Mouse (Mus musculus) G1E (cell line): Measurements from ENCODE around the gene Trp53i13. TPM values are rescaled to one million over a fixed set of nuclear protein-coding genes. Genes with fewer than 3 reads are reported as not detected.

Experiments
- ATAC-seq: 2 replicates; pipeline ENCODE4 v1.8.0; 2016; ENCODE audit warnings: mild to moderate bottlenecking; ENCODE audit not compliant: insufficient number of reproducible peaks, poor library complexity, low FRiP score, severe bottlenecking; ENCODE audit errors: extremely low read depth
- DNase-seq: peaks from one replicate; pipeline ENCODE4 v3.0.0; 2012; ENCODE audit warnings: low spot score
- H3K27me3 ChIP-seq: 2 replicates; pipeline ENCODE4 v1.6.1; 2012; ENCODE audit warnings: mild to moderate bottlenecking, low read length, inconsistent platforms; ENCODE audit not compliant: insufficient read depth
- H3K36me3 ChIP-seq: replicated peaks from 2 replicates; pipeline ENCODE3; 2012; ENCODE audit warnings: mild to moderate bottlenecking, inconsistent platforms
- H3K4me1 ChIP-seq: 2 replicates; pipeline ENCODE4 v1.6.1; 2012; ENCODE audit warnings: low read depth, low read length, inconsistent platforms, mixed read lengths; ENCODE audit not compliant: insufficient read depth
- H3K4me3 ChIP-seq: 2 replicates; pipeline ENCODE4 v1.5.1; 2012; ENCODE audit warnings: low read depth, mild to moderate bottlenecking, inconsistent platforms, low read length, moderate library complexity, mixed read lengths
- H3K9me3 ChIP-seq: replicated peaks from 2 replicates; pipeline ENCODE4 v1.6.1; 2012; ENCODE audit warnings: inconsistent platforms
- CTCF ChIP-seq: IDR thresholded peaks from 2 replicates; pipeline ENCODE4 v1.5.1; 2012; ENCODE audit warnings: low read depth, low read length, inconsistent platforms, mixed read lengths
- GATA1 ChIP-seq: IDR thresholded peaks from 2 replicates; pipeline ENCODE4 v1.6.1; 2012; ENCODE audit warnings: borderline replicate concordance, low read length, inconsistent platforms, mixed read lengths
- GATA2 ChIP-seq: IDR thresholded peaks from 2 replicates; pipeline ENCODE4 v1.6.1; 2012; ENCODE audit warnings: low read depth, low read length, inconsistent platforms, borderline replicate concordance
- POLR2AphosphoS5 ChIP-seq: IDR thresholded peaks from 2 replicates; pipeline ENCODE4 v1.6.1; 2012; ENCODE audit warnings: low read depth, low read length, inconsistent platforms; ENCODE audit not compliant: insufficient replicate concordance
- TAL1 ChIP-seq: conservative IDR thresholded peaks from 2 replicates; pipeline ENCODE4 v1.6.1; 2012; ENCODE audit warnings: low read depth, low read length, inconsistent platforms, mixed read lengths
- polyA plus RNA-seq: library from polyadenylated mRNA; stranded (reverse); fragments of >175 nt; gene quantifications from 2 replicates; pipeline ENCODE4 v1.2.3, GENCODE M21; 2012
- total RNA-seq, 2 experiments: library from RNA; stranded (forward) in 1 of 2; stranded (reverse) in 1 of 2; fragments of 200-1000 nt in 1 of 2; fragments of >200 nt in 1 of 2; fragmentation: Nextera tagmentation in 1 of 2; gene quantifications; 2 replicates each; pipeline ENCODE4 v1.2.3; 2014 to 2017

Trp53i13 gene
- total and polyA plus RNA-seq, 3 experiments: 0.71 to 5.4 (median 1.4) TPM

DNA sequence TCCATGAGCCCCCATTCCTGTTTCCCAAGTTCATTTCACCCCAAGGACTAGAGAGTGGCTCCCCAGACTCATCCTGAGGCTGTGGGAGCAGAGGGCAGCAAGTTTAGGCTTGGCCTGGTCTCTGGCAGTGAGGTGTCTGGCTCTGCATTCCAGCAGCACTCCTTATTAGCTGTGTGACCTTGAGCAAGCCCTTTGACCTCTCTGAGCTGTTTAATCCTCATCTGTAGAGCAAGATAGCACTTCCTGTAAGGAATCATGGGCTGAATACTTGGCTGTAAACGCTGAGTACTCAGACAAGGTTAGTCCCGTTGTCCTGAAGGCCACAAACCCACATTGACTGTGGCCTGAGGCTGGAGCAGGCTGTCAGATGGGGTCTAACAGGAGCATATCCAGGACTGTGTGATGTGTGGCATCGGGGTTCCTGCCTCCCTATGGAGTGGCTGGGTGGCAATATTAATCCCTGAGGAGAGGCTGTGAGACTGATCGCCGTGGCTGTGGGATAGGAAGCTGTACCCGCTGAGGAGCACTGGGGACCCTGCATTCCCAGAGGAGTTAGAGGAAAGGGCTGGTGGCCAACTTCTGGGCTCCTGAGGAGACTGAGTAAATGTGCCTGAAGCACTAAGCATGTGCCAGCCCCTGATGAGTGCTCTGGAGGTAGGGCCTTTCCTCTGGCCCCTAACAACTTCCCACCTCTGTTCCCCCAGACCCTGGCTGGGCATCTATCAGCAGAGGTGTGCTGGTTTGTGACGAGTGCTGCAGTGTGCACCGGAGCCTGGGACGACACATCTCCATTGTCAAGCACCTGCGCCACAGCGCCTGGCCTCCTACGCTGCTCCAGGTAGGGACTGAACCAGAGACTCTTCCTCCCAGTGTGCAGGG, 17.3 kb downstream of the Trp53i13 start:
- DNase-seq (no peak), ATAC-seq (no peak)
- Histone ChIP-seq H3K4me1 (peaks cover 61% of the 10 kb centered on the region), H3K27me3 (no peaks in the 10 kb centered on the region), H3K4me3 (no peak overlapping the region), H3K36me3 (peaks cover 79% of the 10 kb centered on the region), H3K9me3 (no peaks in the 10 kb centered on the region)
- TF ChIP-seq TAL1: no peak
- TF ChIP-seq POLR2AphosphoS5: no peak
- TF ChIP-seq GATA2: no peak
- TF ChIP-seq GATA1: no peak
- TF ChIP-seq CTCF: no peak

DNA sequence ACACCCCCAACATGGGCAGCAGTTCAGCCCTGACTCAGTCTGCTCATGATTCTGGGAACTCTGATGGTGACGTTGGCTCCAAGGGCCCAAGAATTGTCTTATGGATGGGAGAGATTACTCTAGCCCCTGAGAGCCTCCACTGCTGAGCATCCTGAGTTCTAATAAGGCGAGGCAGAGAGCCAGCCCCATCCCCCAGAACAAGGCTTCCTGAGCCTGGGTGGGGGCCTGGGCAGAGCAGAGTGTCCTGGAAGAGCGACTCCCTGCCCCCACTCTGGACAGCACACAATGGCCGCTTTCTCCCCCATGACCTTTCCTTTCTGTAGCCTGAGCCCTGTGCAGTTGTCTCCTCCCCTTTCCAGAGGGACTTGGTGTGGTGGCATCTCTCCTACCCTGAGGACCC, 17.9 kb downstream of the Trp53i13 start:
- ATAC-seq (no peak), DNase-seq (no peak)
- Histone ChIP-seq H3K27me3 (no peaks in the 10 kb centered on the region), H3K4me1 (peaks cover 59% of the 10 kb centered on the region), H3K4me3 (no peak overlapping the region), H3K36me3 (peaks cover 73% of the 10 kb centered on the region), H3K9me3 (no peaks in the 10 kb centered on the region)
- TF ChIP-seq GATA2 (no peak), TAL1 (no peak), POLR2AphosphoS5 (no peak), GATA1 (no peak), CTCF (no peak)

DNA sequence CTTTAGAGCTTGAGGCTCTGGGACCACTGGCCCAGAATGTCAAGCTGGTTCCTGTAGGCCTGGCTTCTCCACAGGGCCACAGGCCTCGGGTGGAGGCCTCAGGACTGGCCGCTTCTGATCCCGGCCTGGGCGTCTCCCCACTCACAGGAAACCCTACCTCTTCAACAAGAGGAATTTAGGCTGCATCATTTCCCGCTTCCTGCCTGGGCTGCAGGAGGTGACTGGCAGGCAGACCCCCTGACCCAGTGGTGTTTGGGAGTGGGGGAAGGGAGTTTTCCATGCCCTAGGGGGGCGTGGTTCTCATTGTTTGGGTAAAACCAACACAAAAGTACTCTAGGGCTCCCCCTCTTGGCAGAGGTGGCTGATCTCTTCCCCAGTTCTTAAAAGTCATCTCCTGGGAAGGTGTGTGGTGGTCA, 18.4 kb downstream of the Trp53i13 start:
- Histone ChIP-seq H3K4me1 (peaks cover 64% of the 10 kb centered on the region), H3K4me3 (no peak overlapping the region), H3K9me3 (no peaks in the 10 kb centered on the region), H3K27me3 (no peaks in the 10 kb centered on the region), H3K36me3 (peaks cover 68% of the 10 kb centered on the region)
- TF ChIP-seq TAL1 (no peak), POLR2AphosphoS5 (no peak), GATA1 (no peak), CTCF (no peak), GATA2 (no peak)
- peak; percentile 52 for DNase-seq
- no peak for ATAC-seq

DNA sequence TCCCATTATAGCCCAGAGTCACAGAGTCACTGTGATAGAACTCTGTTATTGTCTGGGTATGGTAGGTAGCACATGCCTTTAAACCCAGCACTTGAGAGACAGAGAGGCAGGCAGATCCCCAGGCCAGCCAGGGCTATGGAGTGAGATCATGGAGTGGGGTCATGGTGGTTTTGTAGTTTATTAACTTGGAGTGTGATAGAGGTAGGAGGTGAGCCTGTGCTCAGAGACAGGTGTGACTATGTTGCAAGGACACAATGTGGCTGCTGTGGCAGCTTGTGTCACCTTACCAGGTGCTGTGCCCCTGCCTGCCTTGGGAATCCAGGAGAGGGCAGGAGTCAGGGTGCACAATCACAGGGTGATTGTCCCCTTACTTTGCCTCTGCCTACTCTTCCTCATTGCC, 20.3 kb downstream of the Trp53i13 start:
- Histone ChIP-seq H3K4me1 (peaks cover 77% of the 10 kb centered on the region), H3K36me3 (peaks cover 50% of the 10 kb centered on the region), H3K9me3 (no peaks in the 10 kb centered on the region), H3K4me3 (no peak overlapping the region), H3K27me3 (peaks cover 5% of the 10 kb centered on the region)
- DNase-seq: no peak
- no peak for ATAC-seq
- TF ChIP-seq GATA1: no peak

DNA sequence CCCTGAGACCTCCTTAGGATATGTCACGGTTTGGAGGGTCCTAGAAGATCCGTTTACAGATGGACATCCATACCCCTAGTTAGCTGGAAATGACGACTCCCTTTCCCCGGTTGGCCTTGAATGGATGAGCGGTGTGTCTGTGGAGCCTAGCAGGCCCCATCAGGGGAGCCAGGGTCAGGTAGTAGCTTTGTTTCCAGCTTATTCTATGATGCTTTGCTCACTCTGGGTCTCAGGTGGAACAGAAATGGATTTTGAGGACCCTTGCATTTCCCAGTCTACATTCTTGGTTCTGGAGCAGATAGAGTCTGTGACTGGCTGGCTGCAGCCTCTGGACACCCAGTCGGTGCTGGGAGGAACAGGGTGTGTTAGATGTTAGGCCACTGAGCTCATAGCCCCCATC, 21.0 kb downstream of the Trp53i13 start:
- Histone ChIP-seq H3K4me1 (peaks cover 79% of the 10 kb centered on the region), H3K4me3 (no peak overlapping the region), H3K36me3 (peaks cover 43% of the 10 kb centered on the region), H3K27me3 (peaks cover 13% of the 10 kb centered on the region), H3K9me3 (0 out of 2 replicates have a peak, but pooled peaks cover 3% of the 10 kb centered on the region)
- ATAC-seq (no peak), DNase-seq (no peak)
- TF ChIP-seq GATA2 (no peak), TAL1 (no peak), CTCF (no peak), GATA1 (no peak), POLR2AphosphoS5 (no peak)

DNA sequence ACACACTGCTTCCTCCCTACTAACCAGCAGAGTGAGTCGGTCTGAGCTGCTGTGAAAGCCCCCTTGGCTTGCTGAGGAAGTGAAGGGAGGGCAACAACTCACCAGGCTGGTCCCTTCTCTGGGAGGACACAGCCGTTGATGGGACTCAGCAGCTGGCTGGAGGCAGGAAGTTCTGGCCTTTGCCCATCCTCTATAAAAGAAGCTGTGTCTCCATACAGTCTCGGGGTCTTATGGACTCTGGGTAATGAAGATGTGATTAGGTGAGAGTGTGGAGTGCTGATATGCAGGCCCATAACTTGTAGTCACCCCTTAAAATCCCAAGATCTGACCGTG, 21.5 kb downstream of the Trp53i13 start:
- no peak for DNase-seq
- peak overlapping the region; percentile 94 for H3K4me3 ChIP-seq
- peaks cover 38% of the 10 kb centered on the region for H3K36me3 ChIP-seq
- ATAC-seq: no peak
- no peak for TF ChIP-seq POLR2AphosphoS5
- no peak for TF ChIP-seq GATA1
- no peak for TF ChIP-seq GATA2
- TF ChIP-seq CTCF: no peak
- TF ChIP-seq TAL1: no peak
- H3K27me3 ChIP-seq: peaks cover 14% of the 10 kb centered on the region
- peaks cover 79% of the 10 kb centered on the region for H3K4me1 ChIP-seq
- H3K9me3 ChIP-seq: 0 out of 2 replicates have a peak, but pooled peaks cover 3% of the 10 kb centered on the region
